Mouse (Mus musculus) kidney, adult 2 months (tissue): Measurements from ENCODE around the gene Rbm7.

Experiments
- CTCF ChIP-seq: fragments of 200-500 bp; conservative IDR thresholded peaks from 2 replicates; pipeline ENCODE4 v1.5.1; 2011; ENCODE audit warnings: low read depth, mild to moderate bottlenecking, control low read depth, low read length, moderate library complexity, mixed read lengths; ENCODE audit not compliant: insufficient read depth, insufficient read length
- POLR2A ChIP-seq: fragments of 200-500 bp; IDR thresholded peaks from one replicate; pipeline ENCODE4 v1.6.1; 2011; ENCODE audit warnings: low read depth, low read length, control low read depth

DNA sequence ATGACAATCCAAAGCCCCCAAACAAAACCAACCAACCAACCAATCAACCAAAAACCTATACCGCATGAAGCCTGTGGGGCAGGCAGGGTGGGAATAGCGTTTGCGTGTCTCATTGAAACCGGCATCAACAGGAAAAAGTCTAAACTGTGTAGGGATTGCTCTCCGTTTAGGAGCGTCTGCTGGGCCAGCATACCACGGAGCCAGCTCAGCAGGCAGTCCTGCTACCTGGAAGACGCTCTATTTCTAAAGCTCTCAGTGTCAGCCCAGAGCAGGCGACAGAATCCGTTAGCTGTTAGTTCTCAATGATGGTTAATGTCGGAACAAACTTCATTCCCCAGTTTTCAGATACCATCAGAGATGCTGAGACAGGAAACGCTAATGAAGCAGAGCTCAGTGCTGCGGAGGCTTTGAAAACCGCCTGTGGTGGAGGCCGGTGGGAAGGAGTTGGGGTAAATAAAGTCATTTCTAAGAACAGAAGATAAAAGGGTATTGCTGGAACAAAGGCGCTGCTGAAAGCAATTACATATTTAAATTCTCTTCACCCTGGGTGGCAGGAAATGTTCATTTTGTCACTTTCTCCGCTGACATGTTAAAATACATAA lies 43.0 kb upstream of the Rbm7 start:
- TF ChIP-seq POLR2A: no peak
- TF ChIP-seq CTCF: no peak
